Mouse (Mus musculus): Measurements from ENCODE around the gene Pdx1.

DNA sequence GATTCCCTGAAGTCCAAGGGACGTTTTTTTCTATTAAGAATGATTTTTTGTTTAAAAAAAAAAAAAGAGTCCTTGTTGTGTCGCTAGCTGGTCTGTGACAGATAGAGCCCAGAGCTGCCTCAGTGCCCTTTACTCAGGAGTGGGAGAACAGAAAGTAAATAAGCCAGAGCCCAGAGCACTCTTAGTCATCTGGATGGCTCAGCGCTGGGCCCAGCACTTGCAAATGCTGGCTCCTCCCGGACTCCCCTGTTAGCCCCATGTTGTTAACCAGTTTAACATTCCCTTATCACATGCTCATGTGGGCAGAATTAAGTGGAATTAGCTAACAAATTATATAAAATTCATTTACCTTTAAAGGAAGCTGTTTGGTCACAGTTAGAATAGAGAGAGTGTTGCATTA, 5.8 kb upstream of the Pdx1 start:
- TF ChIP-seq POLR2A (IDR thresholded peaks at IDR 0.05; ENCODE audit: low read depth, low read length) (no peak), CTCF (IDR thresholded peaks at IDR 0.05; ENCODE audit: extremely low read depth, insufficient read length, insufficient replicate concordance, low read depth, low read length) (no peak)

Measured in small intestine, adult 2 months (tissue).